Mouse (Mus musculus) limb, embryonic 14.5 days (tissue): ENCODE data around the gene Cd81. TPM values are rescaled to one million over a fixed set of nuclear protein-coding genes. Genes with fewer than 3 reads are reported as not detected.

Experiments
- ATAC-seq: fragments of 200-750 bp; cut with Nextera tagmentation; 2 replicates; pipeline ENCODE4 v1.8.0; 2017; ENCODE audit warnings: low read depth, moderate number of reproducible peaks, moderate TSS enrichment; ENCODE audit not compliant: low FRiP score
- DNase-seq: peaks from one replicate; pipeline ENCODE4 v3.0.0-alpha.2; 2015; ENCODE audit warnings: low spot score
- H3K27ac ChIP-seq: fragments of 300-500 bp; sonication (generic); replicated peaks from 2 replicates; pipeline ENCODE4 v1.5.1; 2014; ENCODE audit warnings: low read depth, mild to moderate bottlenecking, low read length, moderate library complexity, mixed read lengths
- H3K27me3 ChIP-seq: fragments of 300-500 bp; sonication (generic); 2 replicates; pipeline ENCODE4 v1.6.1; 2014; ENCODE audit warnings: low read length, mixed read lengths; ENCODE audit not compliant: control insufficient read depth, insufficient read depth
- H3K36me3 ChIP-seq: fragments of 300-500 bp; sonication (generic); 2 replicates; pipeline ENCODE4 v1.6.1; 2014; ENCODE audit warnings: mild to moderate bottlenecking, low read length, moderate library complexity, mixed read lengths; ENCODE audit not compliant: control insufficient read depth, insufficient read depth
- H3K4me1 ChIP-seq: fragments of 300-500 bp; sonication (generic); 2 replicates; pipeline ENCODE4 v1.6.1; 2014; ENCODE audit warnings: antibody characterized with exemption, low read length, mixed read lengths; ENCODE audit not compliant: control insufficient read depth, insufficient read depth
- H3K4me2 ChIP-seq: fragments of 300-500 bp; sonication (generic); replicated peaks from 2 replicates; pipeline ENCODE4 v1.6.1; 2014; ENCODE audit warnings: low read depth, mild to moderate bottlenecking, low read length, moderate library complexity; ENCODE audit not compliant: severe bottlenecking
- H3K4me3 ChIP-seq: fragments of 300-500 bp; sonication (generic); replicated peaks from 2 replicates; pipeline ENCODE4 v1.5.1; 2014; ENCODE audit warnings: low read length
- H3K9ac ChIP-seq: fragments of 300-500 bp; sonication (generic); 2 replicates; pipeline ENCODE4 v1.6.1; 2014; ENCODE audit warnings: mild to moderate bottlenecking, low read depth, low read length, moderate library complexity; ENCODE audit not compliant: severe bottlenecking
- H3K9me3 ChIP-seq: fragments of 300-500 bp; sonication (generic); 2 replicates; pipeline ENCODE4 v1.6.1; 2016; ENCODE audit warnings: low read length; ENCODE audit not compliant: control insufficient read depth
- POLR2A ChIP-seq: fragments of 200-500 bp; IDR thresholded peaks from 2 replicates; pipeline ENCODE4 v1.8.0; 2012; ENCODE audit warnings: inconsistent platforms, mild to moderate bottlenecking, moderate library complexity, borderline replicate concordance; ENCODE audit not compliant: insufficient read depth, insufficient read length; ENCODE audit errors: extremely low read depth
- WGBS: fragments of 180-500 bp; shearing (Covaris S2); extraction: QIAGEN DNeasy Blood & Tissue Kit; methylation state at CpG from one replicate; pipeline ENCODE4 v1.1.7; 2014; 5-methylcytosine and 5-hydroxymethylcytosine counted together
- polyA plus RNA-seq, 2 experiments: library from polyadenylated mRNA; depleted of rRNA in 1 of 2; stranded (reverse) in 1 of 2; unstranded in 1 of 2; fragments of >200 nt; fragmentation: Nextera tagmentation in 1 of 2; extraction: Ambion mirVana in 1 of 2; gene quantifications; 2 replicates each; pipeline versions ENCODE4 v1.2.1 to v1.2.3; 2012 to 2014

The Cd81 gene
- polyA plus RNA-seq, 2 experiments = 456 to 658 TPM

- TF ChIP-seq POLR2A = no peak
- ATAC-seq (no peak), DNase-seq (no peak)
- Histone ChIP-seq H3K9ac (no peak overlapping the region), H3K27me3 (no peaks in the 10 kb centered on the region), H3K9me3 (no peaks in the 10 kb centered on the region), H3K4me2 (no peak overlapping the region), H3K27ac (no peak overlapping the region), H3K36me3 (peaks cover 13% of the 10 kb centered on the region), H3K4me3 (no peak overlapping the region), H3K4me1 (no peaks in the 10 kb centered on the region)
- 48% methylated on average over 1 of the region's 1 CpGs for WGBS
These were observed 20.7 kb upstream of the Cd81 start for GRCm38 (mm10) chr7:143031816-143032215.

DNA sequence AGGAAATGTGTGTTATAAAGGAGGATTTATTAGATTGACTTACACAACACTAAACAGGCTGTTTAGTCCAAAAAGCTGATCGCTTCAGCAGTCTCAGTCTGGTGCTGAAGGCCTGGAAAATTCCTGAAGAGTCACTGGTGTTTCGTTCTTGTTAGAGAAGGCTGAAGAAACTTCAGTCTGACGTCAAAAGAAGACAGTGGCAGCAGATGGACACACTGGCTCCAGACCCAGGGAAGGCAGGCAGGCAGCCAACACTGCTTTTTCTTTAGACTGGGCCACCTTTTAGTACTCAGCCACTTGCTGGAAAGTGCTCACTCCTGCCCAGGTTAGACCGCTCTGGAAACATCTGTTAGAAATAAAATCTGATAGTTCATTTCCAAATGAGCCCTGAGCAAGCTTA, 19.0 kb upstream of the Cd81 start:
- ATAC-seq (no peak), DNase-seq (no peak)
- Histone ChIP-seq H3K36me3 (peaks cover 18% of the 10 kb centered on the region), H3K9ac (no peak overlapping the region), H3K4me2 (no peak overlapping the region), H3K27me3 (no peaks in the 10 kb centered on the region), H3K4me3 (no peak overlapping the region), H3K4me1 (no peaks in the 10 kb centered on the region), H3K9me3 (no peaks in the 10 kb centered on the region), H3K27ac (no peak overlapping the region)
- no peak for TF ChIP-seq POLR2A
- WGBS = 84% methylated on average over 4 of the region's 4 CpGs

DNA sequence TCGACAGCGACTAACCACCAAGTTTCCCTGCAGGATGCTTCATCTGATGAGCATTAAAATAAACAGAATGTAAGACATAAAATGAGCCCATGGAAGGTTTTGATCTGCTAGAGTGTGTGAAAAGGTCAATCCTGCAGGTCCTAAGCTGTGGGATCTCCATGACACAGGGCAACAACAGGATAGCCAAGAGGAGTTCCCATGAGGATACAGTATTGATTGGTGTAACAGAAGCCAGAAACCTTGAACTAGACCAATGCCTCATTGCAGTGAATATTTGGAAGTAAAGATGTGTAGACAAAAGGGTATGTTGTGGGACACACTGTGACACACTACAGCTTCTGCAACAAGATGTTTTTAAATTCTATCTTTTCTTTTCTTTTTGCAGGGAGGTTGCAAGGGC, 18.4 kb upstream of the Cd81 start:
- no peak for TF ChIP-seq POLR2A
- no peaks in the 10 kb centered on the region for H3K9me3 ChIP-seq
- H3K9ac ChIP-seq = no peak overlapping the region
- no peak overlapping the region for H3K4me3 ChIP-seq
- 91% methylated on average over 2 of the region's 2 CpGs for WGBS
- H3K4me2 ChIP-seq = no peak overlapping the region
- H3K27ac ChIP-seq = no peak overlapping the region
- H3K27me3 ChIP-seq = no peaks in the 10 kb centered on the region
- no peaks in the 10 kb centered on the region for H3K4me1 ChIP-seq
- ATAC-seq = no peak
- H3K36me3 ChIP-seq = peaks cover 13% of the 10 kb centered on the region
- DNase-seq = no peak

DNA sequence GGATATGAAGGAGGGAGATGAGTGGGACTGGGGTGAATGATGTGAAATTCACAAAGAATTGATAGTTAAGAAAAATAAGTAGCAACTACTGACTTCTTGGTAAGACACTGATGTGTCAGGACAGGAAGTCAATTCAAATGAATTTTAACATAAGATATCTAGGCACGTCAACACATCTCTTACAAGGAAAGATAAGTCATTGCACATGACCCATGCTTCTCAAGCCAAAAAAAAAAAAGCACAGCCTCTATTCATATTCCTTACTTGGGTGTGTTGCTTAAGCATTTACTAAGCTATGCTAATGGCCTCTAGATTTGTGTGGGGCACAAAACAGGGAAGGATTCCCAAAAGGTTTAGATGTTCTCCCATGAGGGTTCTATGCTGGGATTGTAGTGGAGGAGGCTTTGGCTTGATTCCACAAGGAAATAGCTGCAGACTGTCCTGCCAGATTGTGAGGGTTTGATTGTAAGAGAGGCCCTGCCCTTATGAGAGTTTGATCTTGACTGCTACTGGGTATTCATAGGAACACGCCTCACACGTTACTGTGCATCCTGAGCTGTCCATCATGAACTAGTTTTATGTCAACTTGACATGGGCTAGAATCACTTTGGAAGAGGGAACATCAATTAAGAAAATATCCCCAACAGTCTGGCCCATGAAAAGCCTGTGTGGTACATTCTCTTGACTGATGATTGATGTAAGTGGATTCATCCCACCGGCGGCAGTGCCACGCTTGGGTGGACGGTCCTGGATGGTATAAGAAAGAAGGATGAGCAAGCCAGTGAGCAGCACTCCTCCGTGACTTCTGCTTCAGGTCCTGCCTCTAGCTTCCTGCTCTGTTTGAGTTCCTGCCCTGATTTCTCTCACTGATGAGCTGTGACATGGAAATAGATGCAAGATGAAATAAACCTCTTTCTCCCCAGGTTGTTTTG, 17.8 kb upstream of the Cd81 start:
- TF ChIP-seq POLR2A = no peak
- Histone ChIP-seq H3K4me2 (no peak overlapping the region), H3K4me3 (no peak overlapping the region), H3K9ac (no peak overlapping the region), H3K4me1 (no peaks in the 10 kb centered on the region), H3K36me3 (peaks cover 13% of the 10 kb centered on the region), H3K27ac (no peak overlapping the region), H3K9me3 (no peaks in the 10 kb centered on the region), H3K27me3 (no peaks in the 10 kb centered on the region)
- DNase-seq (no peak), ATAC-seq (no peak)
- WGBS = 93% methylated on average over 8 of the region's 8 CpGs

GRCm38 (mm10) chr7:143036787-143037186, 15.8 kb upstream of the Cd81 start:
- no peak for TF ChIP-seq POLR2A
- Histone ChIP-seq H3K4me1 (no peaks in the 10 kb centered on the region), H3K4me2 (no peak overlapping the region), H3K4me3 (no peak overlapping the region), H3K27ac (no peak overlapping the region), H3K9me3 (no peaks in the 10 kb centered on the region), H3K9ac (no peak overlapping the region), H3K36me3 (peaks cover 9% of the 10 kb centered on the region), H3K27me3 (no peaks in the 10 kb centered on the region)
- DNase-seq (no peak), ATAC-seq (no peak)
- WGBS = 87% methylated on average over 3 of the region's 3 CpGs

GRCm38 (mm10) chr7:143037306-143037705, 15.2 kb upstream of the Cd81 start:
- no peaks in the 10 kb centered on the region for H3K9me3 ChIP-seq
- no peaks in the 10 kb centered on the region for H3K4me1 ChIP-seq
- H3K9ac ChIP-seq = no peak overlapping the region
- no peak overlapping the region for H3K4me2 ChIP-seq
- TF ChIP-seq POLR2A = no peak
- no peak for DNase-seq
- H3K27ac ChIP-seq = no peak overlapping the region
- H3K4me3 ChIP-seq = no peak overlapping the region
- no peak for ATAC-seq
- H3K27me3 ChIP-seq = no peaks in the 10 kb centered on the region
- peaks cover 9% of the 10 kb centered on the region for H3K36me3 ChIP-seq
- 93% methylated on average over 4 of the region's 4 CpGs for WGBS
